Mouse (Mus musculus): ENCODE data around the gene Arnt2. TPM values are rescaled to one million over a fixed set of nuclear protein-coding genes. Genes with fewer than 3 reads are reported as not detected.

The Arnt2 gene
- total and polyA plus RNA-seq, 3 experiments: 0.03 to 0.27 (median 0.17) TPM

DNA sequence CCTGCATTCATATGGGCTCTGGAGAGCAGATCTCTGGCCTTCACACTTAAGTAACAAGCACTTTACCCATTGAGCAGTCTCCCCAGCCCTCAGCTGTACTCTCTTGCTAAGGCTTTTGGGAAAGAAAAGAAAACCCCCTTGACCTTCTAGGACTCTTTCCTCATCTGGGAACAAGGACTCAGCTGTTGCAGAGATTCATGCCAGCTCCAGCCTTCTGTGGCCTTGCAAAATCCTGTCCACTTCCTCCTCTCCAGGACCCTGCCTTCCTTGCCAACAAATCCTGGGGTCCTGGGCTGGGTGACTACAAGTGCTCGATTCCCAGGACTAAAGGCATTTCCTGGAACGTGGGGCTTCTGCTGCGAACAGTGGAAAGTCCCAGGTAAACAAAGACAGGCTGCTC is 169.6 kb downstream of the Arnt2 start:
- in situ Hi-C loops (cut with MboI; ENCODE audit: low pct_ligation_motif_present, low pct_unique_long_range_greater_than_20kb, low sequenced_read_pairs): no loop called here
- H3K27ac ChIP-seq (ENCODE audit: insufficient read depth, low read depth): no peak overlapping the region
- no peak for DNase-seq (ENCODE audit: extremely low read depth)
- peaks cover 0 to 4% of the 10 kb centered on the region in 2 experiments; a peak in 1 of 4 replicates for H3K4me1 ChIP-seq (ENCODE audit: control insufficient read depth in 1 of 2, insufficient read depth in 2 of 2)
- H3K27me3 ChIP-seq (replicated peaks): no peaks in the 10 kb centered on the region
- H3K36me3 ChIP-seq (replicated peaks in 1 of 2; ENCODE audit: control insufficient read depth in 1 of 2, insufficient read depth in 1 of 2, low read length in 1 of 2): no peaks in the 10 kb centered on the region
- H3K4me2 ChIP-seq (ENCODE audit: insufficient read depth, low read depth, poor library complexity, severe bottlenecking): no peak overlapping the region
- no peaks in the 10 kb centered on the region for H3K9me3 ChIP-seq (replicated peaks; ENCODE audit: low read length)
- dilution Hi-C loops (cut with MboI; ENCODE audit: extremely low pct_ligation_motif_present, extremely low pct_unique_long_range_greater_than_20kb, low sequenced_read_pairs): no loop called here
- no peak overlapping the region for H3K9ac ChIP-seq (ENCODE audit: insufficient read depth, low read depth)
- no peak overlapping the region for H3K4me3 ChIP-seq (replicated peaks in 1 of 3; ENCODE audit: low read depth in 2 of 3, low read length in 2 of 3, poor library complexity in 1 of 3)
- no peak for TF ChIP-seq MAZ (IDR thresholded peaks at IDR 0.05; ENCODE audit: low read depth, low read length)
- TF ChIP-seq CHD2 (IDR thresholded peaks at IDR 0.05; ENCODE audit: low read length): no peak
- no peak for TF ChIP-seq POLR2A (IDR thresholded peaks at IDR 0.05; ENCODE audit: low read depth, low read length)
- no peak for TF ChIP-seq MAFK (IDR thresholded peaks at IDR 0.05; ENCODE audit: insufficient replicate concordance, low read length)
- TF ChIP-seq BHLHE40 (IDR thresholded peaks at IDR 0.05; ENCODE audit: low read depth, low read length): no peak
- no peak for TF ChIP-seq ETS1 (conservative IDR thresholded peaks at IDR 0.05; ENCODE audit: low read depth, low read length)
- no peak for TF ChIP-seq SMC3 (IDR thresholded peaks at IDR 0.05; ENCODE audit: low read depth, low read length)
- TF ChIP-seq RAD21 (IDR thresholded peaks at IDR 0.05; ENCODE audit: low read depth, low read length): no peak
- no peak for TF ChIP-seq GABPA (IDR thresholded peaks at IDR 0.05; ENCODE audit: insufficient replicate concordance, low read depth, low read length)
- TF ChIP-seq TBP (conservative IDR thresholded peaks at IDR 0.05; ENCODE audit: low read depth, low read length): no peak
- TF ChIP-seq ELF1 (IDR thresholded peaks at IDR 0.05; ENCODE audit: low read depth, low read length): no peak
- TF ChIP-seq MAX (IDR thresholded peaks at IDR 0.05; ENCODE audit: low read length): no peak
- no peak for TF ChIP-seq JUND (conservative IDR thresholded peaks at IDR 0.05; ENCODE audit: low read depth, low read length)
- no peak for TF ChIP-seq TCF12 (IDR thresholded peaks at IDR 0.05; ENCODE audit: low read depth, low read length)
- no peaks in the 10 kb centered on the region for H3K79me2 ChIP-seq (replicated peaks; ENCODE audit: control insufficient read depth, extremely low read depth, insufficient read depth, poor library complexity, severe bottlenecking)

DNA sequence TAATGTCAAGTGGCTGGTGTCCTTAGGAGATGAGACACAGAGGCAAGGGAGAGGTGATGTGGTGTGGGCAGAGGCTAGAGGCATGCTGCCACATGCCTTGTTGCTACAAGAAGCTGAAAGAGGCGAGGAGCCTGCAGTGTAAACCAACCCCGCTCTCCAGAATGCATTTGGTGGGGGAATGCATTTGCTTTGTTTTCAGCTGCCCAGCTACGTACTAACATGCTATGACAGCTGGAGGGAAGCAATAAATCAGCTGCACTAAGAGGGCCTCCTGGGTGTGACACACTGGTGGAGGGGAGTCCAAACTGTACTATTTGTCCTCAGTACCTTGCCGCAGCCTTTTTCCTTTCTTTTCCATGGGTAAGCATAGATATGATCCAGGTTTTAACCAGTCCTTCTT is 172.3 kb downstream of the Arnt2 start:
- in situ Hi-C loops (cut with MboI; ENCODE audit: low pct_ligation_motif_present, low pct_unique_long_range_greater_than_20kb, low sequenced_read_pairs): no loop called here
- no peaks in the 10 kb centered on the region for H3K9me3 ChIP-seq (replicated peaks; ENCODE audit: low read length)

More for the DNA sequence above, 172.3 kb downstream of the Arnt2 start:
- no peak for TF ChIP-seq RAD21 (IDR thresholded peaks at IDR 0.05; ENCODE audit: low read depth, low read length)
- no peak for TF ChIP-seq KAT2A (IDR thresholded peaks at IDR 0.05; ENCODE audit: insufficient replicate concordance, low read length)
- no peak for TF ChIP-seq RCOR1 (conservative IDR thresholded peaks at IDR 0.05; ENCODE audit: low read depth, low read length)
- no peak for TF ChIP-seq UBTF (IDR thresholded peaks at IDR 0.05; ENCODE audit: low read depth, low read length)
- TF ChIP-seq CHD2 (IDR thresholded peaks at IDR 0.05; ENCODE audit: low read length): no peak
- no peak for TF ChIP-seq ETS1 (conservative IDR thresholded peaks at IDR 0.05; ENCODE audit: low read depth, low read length)
- TF ChIP-seq MYC (IDR thresholded peaks at IDR 0.05; ENCODE audit: low read depth, low read length): no peak
- TF ChIP-seq TCF12 (IDR thresholded peaks at IDR 0.05; ENCODE audit: low read depth, low read length): no peak
- TF ChIP-seq CTCF (conservative IDR thresholded peaks at IDR 0.05 in 1 of 2, IDR thresholded peaks at IDR 0.05 in 1 of 2; ENCODE audit: low read depth in 2 of 2, low read length in 2 of 2): no peak
- no peak for TF ChIP-seq MEF2A (IDR thresholded peaks at IDR 0.05; ENCODE audit: borderline replicate concordance, low read depth, low read length)
- no peak for TF ChIP-seq SIN3A (IDR thresholded peaks at IDR 0.05; ENCODE audit: low read length)
- TF ChIP-seq JUN (IDR thresholded peaks at IDR 0.05; ENCODE audit: insufficient read depth, low read depth, low read length): no peak
- no peak for TF ChIP-seq JUND (conservative IDR thresholded peaks at IDR 0.05; ENCODE audit: low read depth, low read length)
- TF ChIP-seq POLR2A (IDR thresholded peaks at IDR 0.05; ENCODE audit: low read depth, low read length): no peak
- no peak for TF ChIP-seq E2F4 (IDR thresholded peaks at IDR 0.05; ENCODE audit: insufficient replicate concordance, low read depth, low read length)
- TF ChIP-seq SMC3 (IDR thresholded peaks at IDR 0.05; ENCODE audit: low read depth, low read length): no peak
- Histone ChIP-seq H3K4me3 (replicated peaks in 1 of 3; ENCODE audit: low read depth in 2 of 3, low read length in 2 of 3, poor library complexity in 1 of 3) (no peak overlapping the region), H3K9ac (ENCODE audit: insufficient read depth, low read depth) (no peak overlapping the region), H3K27ac (ENCODE audit: insufficient read depth, low read depth) (no peak overlapping the region), H3K36me3 (replicated peaks in 1 of 2; ENCODE audit: control insufficient read depth in 1 of 2, insufficient read depth in 1 of 2, low read length in 1 of 2) (no peaks in the 10 kb centered on the region), H3K4me2 (ENCODE audit: insufficient read depth, low read depth, poor library complexity, severe bottlenecking) (no peak overlapping the region), H3K4me1 (ENCODE audit: control insufficient read depth in 1 of 2, insufficient read depth in 2 of 2) (peaks cover 0 to 4% of the 10 kb centered on the region in 2 experiments; a peak in 1 of 4 replicates), H3K27me3 (replicated peaks) (no peaks in the 10 kb centered on the region), H3K79me2 (replicated peaks; ENCODE audit: control insufficient read depth, extremely low read depth, insufficient read depth, poor library complexity, severe bottlenecking) (no peaks in the 10 kb centered on the region)
- no peak for DNase-seq (ENCODE audit: extremely low read depth)
- dilution Hi-C loops (cut with MboI; ENCODE audit: extremely low pct_ligation_motif_present, extremely low pct_unique_long_range_greater_than_20kb, low sequenced_read_pairs): no loop called here
